Mouse (Mus musculus) kidney, embryonic 14.5 days (tissue): Measurements from ENCODE around the gene Tmem110. TPM values are rescaled to one million over a fixed set of nuclear protein-coding genes. Genes with fewer than 3 reads are reported as not detected.

Experiments used
- ATAC-seq: fragments of 200-750 bp; cut with Nextera tagmentation; 2 replicates; pipeline ENCODE4 v1.8.0; 2017; ENCODE audit warnings: moderate number of reproducible peaks, mild to moderate bottlenecking, moderate TSS enrichment, moderate library complexity; ENCODE audit not compliant: low FRiP score, low TSS enrichment
- H3K27ac ChIP-seq: fragments of 300-500 bp; sonication (generic); 2 replicates; pipeline ENCODE4 v1.5.1; 2014; ENCODE audit warnings: low read depth, mild to moderate bottlenecking, low read length, moderate library complexity, mixed read lengths
- H3K27me3 ChIP-seq: fragments of 300-500 bp; sonication (generic); 2 replicates; pipeline ENCODE4 v1.6.1; 2014; ENCODE audit warnings: mild to moderate bottlenecking, low read length; ENCODE audit not compliant: control insufficient read depth, insufficient read depth
- H3K36me3 ChIP-seq: fragments of 300-500 bp; sonication (generic); 2 replicates; pipeline ENCODE4 v1.6.1; 2014; ENCODE audit warnings: low read length, mixed read lengths; ENCODE audit not compliant: control insufficient read depth, insufficient read depth
- H3K4me1 ChIP-seq: fragments of 300-500 bp; sonication (generic); 2 replicates; pipeline ENCODE4 v1.6.1; 2014; ENCODE audit warnings: low read length, mixed read lengths; ENCODE audit not compliant: control insufficient read depth, insufficient read depth
- H3K4me2 ChIP-seq: fragments of 300-500 bp; sonication (generic); replicated peaks from 2 replicates; pipeline ENCODE4 v1.6.1; 2014; ENCODE audit warnings: low read depth, mild to moderate bottlenecking, low read length
- H3K4me3 ChIP-seq: fragments of 300-500 bp; sonication (generic); 2 replicates; pipeline ENCODE4 v1.5.1; 2014; ENCODE audit warnings: mild to moderate bottlenecking, low read length
- H3K9ac ChIP-seq: fragments of 300-500 bp; sonication (generic); 2 replicates; pipeline ENCODE4 v1.6.1; 2014; ENCODE audit warnings: low read depth, mild to moderate bottlenecking, low read length, moderate library complexity
- H3K9me3 ChIP-seq: fragments of 300-500 bp; sonication (generic); 2 replicates; pipeline ENCODE4 v1.6.1; 2016; ENCODE audit warnings: low read length; ENCODE audit not compliant: control insufficient read depth
- WGBS: fragments of 180-500 bp; shearing (Covaris S2); extraction: QIAGEN DNeasy Blood & Tissue Kit; methylation state at CpG from one replicate; pipeline ENCODE4 v1.1.7; 2014; 5-methylcytosine and 5-hydroxymethylcytosine counted together
- polyA plus RNA-seq: library from polyadenylated mRNA; unstranded; fragments of >200 nt; fragmentation: Nextera tagmentation; extraction: Ambion mirVana; gene quantifications from 2 replicates; pipeline ENCODE4 v1.2.1, GENCODE M21; 2014

Gene Tmem110
- polyA plus RNA-seq, 1 experiment from 2014 or later, result 29.5 TPM

DNA sequence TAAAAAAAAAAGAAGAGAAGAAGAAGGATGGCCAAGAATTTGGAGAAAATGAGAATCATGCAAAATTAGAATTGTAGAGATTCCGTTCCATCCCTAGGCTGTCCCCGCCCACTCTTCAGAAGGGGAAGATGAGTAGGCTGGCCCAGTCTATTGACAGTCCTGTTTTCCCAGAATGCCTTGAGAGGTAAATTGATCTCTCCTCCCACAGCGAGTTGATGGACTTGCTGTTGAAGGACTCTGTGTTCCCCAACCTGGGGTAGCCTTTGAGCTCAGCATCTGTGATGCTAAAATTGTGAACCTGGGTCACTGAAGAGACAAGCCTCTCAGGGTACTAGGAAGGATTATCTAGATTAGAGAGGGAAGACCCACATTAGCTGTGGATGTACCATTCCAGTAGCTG, 100.1 kb downstream of the Tmem110 start:
- 90% methylated on average over 3 of the region's 3 CpGs for WGBS
- Histone ChIP-seq H3K27ac (no peak overlapping the region), H3K9ac (no peak overlapping the region), H3K36me3 (no peaks in the 10 kb centered on the region), H3K4me2 (no peak overlapping the region), H3K4me3 (no peak overlapping the region), H3K4me1 (no peaks in the 10 kb centered on the region), H3K27me3 (no peaks in the 10 kb centered on the region), H3K9me3 (no peaks in the 10 kb centered on the region)
- no peak for ATAC-seq

Other genes with a start within 250 kb of the Tmem110 start
- 33.4 and 37.0 TPM in 2 replicates for gene Prkcd, start 199.4 kb upstream of the Tmem110 start, polyA plus RNA-seq
- 11.6 and 19.4 TPM in 2 replicates for gene Rft1, start 171.2 kb upstream of the Tmem110 start, polyA plus RNA-seq
- gene Sfmbt1, start 110.7 kb upstream of the Tmem110 start, polyA plus RNA-seq, result 8.5 and 18.0 TPM in 2 replicates
- gene Mustn1, start 53.6 kb downstream of the Tmem110 start, polyA plus RNA-seq, result 2.7 TPM in 2 replicates
- gene Itih4, start 60.9 kb downstream of the Tmem110 start, polyA plus RNA-seq, result 0.12 and 0.26 TPM in 2 replicates
- 0.30 TPM in 1 of 2 replicates, not detected in the other for gene Itih3, start 98.2 kb downstream of the Tmem110 start, polyA plus RNA-seq
- 0.08 and 0.10 TPM in 2 replicates for gene Itih1, start 117.7 kb downstream of the Tmem110 start, polyA plus RNA-seq
- gene Nek4, start 125.8 kb downstream of the Tmem110 start, polyA plus RNA-seq, result 11.1 and 20.3 TPM in 2 replicates
- gene Glt8d1, start 175.8 kb downstream of the Tmem110 start, polyA plus RNA-seq, result 66.5 and 72.9 TPM in 2 replicates
- 350 and 462 TPM in 2 replicates for gene Spcs1, start 176.1 kb downstream of the Tmem110 start, polyA plus RNA-seq
- 104 and 116 TPM in 2 replicates for gene Pbrm1, start 193.5 kb downstream of the Tmem110 start, polyA plus RNA-seq
- gene Gnl3, start 193.6 kb downstream of the Tmem110 start, polyA plus RNA-seq, result 146 and 166 TPM in 2 replicates